Mouse (Mus musculus) hindbrain, embryonic 11.5 days (tissue): Measurements from ENCODE around the gene Omp. TPM values are rescaled to one million over a fixed set of nuclear protein-coding genes. Genes with fewer than 3 reads are reported as not detected.

Source experiments
- ATAC-seq: fragments of 200-750 bp; cut with Nextera tagmentation; 2 replicates; pipeline ENCODE4 v1.8.0; 2017; ENCODE audit warnings: mild to moderate bottlenecking, moderate TSS enrichment, moderate library complexity; ENCODE audit not compliant: low FRiP score
- DNase-seq: peaks from one replicate; pipeline ENCODE4 v3.0.0-alpha.2; 2015; ENCODE audit warnings: low spot score
- H3K27ac ChIP-seq: fragments of 300-500 bp; sonication (generic); 2 replicates; pipeline ENCODE4 v1.5.1; 2014; ENCODE audit warnings: mild to moderate bottlenecking, low read depth, low read length
- H3K27me3 ChIP-seq: fragments of 300-500 bp; sonication (generic); 2 replicates; pipeline ENCODE4 v1.6.1; 2014; ENCODE audit warnings: mild to moderate bottlenecking, low read length, moderate library complexity, mixed read lengths; ENCODE audit not compliant: control insufficient read depth, insufficient read depth
- H3K36me3 ChIP-seq: fragments of 300-500 bp; sonication (generic); 2 replicates; pipeline ENCODE4 v1.6.1; 2014; ENCODE audit warnings: mild to moderate bottlenecking, low read length, moderate library complexity, mixed read lengths; ENCODE audit not compliant: control insufficient read depth, insufficient read depth
- H3K4me1 ChIP-seq: fragments of 300-500 bp; sonication (generic); replicated peaks from 2 replicates; pipeline ENCODE4 v1.6.1; 2014; ENCODE audit warnings: low read length, mixed read lengths; ENCODE audit not compliant: control insufficient read depth, insufficient read depth
- H3K4me2 ChIP-seq: fragments of 300-500 bp; sonication (generic); replicated peaks from 2 replicates; pipeline ENCODE4 v1.6.1; 2014; ENCODE audit warnings: mild to moderate bottlenecking, low read depth, low read length
- H3K4me3 ChIP-seq: fragments of 300-500 bp; sonication (generic); 2 replicates; pipeline ENCODE4 v1.5.1; 2014; ENCODE audit warnings: low read depth, low read length
- H3K9ac ChIP-seq: fragments of 300-500 bp; sonication (generic); 2 replicates; pipeline ENCODE4 v1.6.1; 2014; ENCODE audit warnings: low read depth, low read length
- H3K9me3 ChIP-seq: fragments of 300-500 bp; sonication (generic); 2 replicates; pipeline ENCODE4 v1.6.1; 2016; ENCODE audit warnings: low read length; ENCODE audit not compliant: control insufficient read depth
- WGBS: fragments of 180-500 bp; shearing (Covaris S2); extraction: QIAGEN DNeasy Blood & Tissue Kit; methylation state at CpG from one replicate; pipeline ENCODE4 v1.1.7; 2014; 5-methylcytosine and 5-hydroxymethylcytosine counted together
- polyA plus RNA-seq: library from polyadenylated mRNA; unstranded; fragments of >200 nt; fragmentation: Nextera tagmentation; extraction: Ambion mirVana; gene quantifications from 2 replicates; pipeline ENCODE4 v1.2.1, GENCODE M21; 2014

Gene Omp
- polyA plus RNA-seq, 1 experiment from 2014 or later, result 0.25 TPM

DNA sequence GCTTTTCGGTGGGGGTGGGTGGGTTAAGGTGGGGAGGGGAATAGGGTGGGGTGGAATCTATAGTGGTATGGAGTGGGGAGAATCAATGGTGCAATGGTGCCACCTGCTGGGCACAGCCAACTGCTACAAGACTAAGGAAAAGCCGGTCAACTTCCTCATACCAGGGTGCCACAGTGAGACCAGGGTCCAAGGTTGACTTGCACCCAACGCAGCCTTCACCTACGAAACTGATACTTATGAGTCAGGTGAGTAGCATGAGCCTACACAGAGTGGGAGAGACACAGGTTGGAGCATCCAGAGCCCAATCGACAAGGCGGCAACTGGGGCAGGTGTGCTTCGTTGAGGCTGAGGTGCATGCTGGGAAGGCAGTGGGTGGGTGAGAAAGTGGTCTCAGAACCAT lies 25.0 kb downstream of the Omp start:
- peak; percentile 85 for DNase-seq
- H3K4me3 ChIP-seq, result no peak overlapping the region
- no peak overlapping the region for H3K27ac ChIP-seq
- H3K9me3 ChIP-seq, result no peaks in the 10 kb centered on the region
- H3K4me2 ChIP-seq, result peak overlapping the region; percentile 38
- H3K9ac ChIP-seq, result no peak overlapping the region
- no peaks in the 10 kb centered on the region for H3K36me3 ChIP-seq
- WGBS, result 8% methylated on average over 7 of the region's 7 CpGs
- H3K4me1 ChIP-seq, result no peaks in the 10 kb centered on the region
- peak; percentile 74 for ATAC-seq
- no peaks in the 10 kb centered on the region for H3K27me3 ChIP-seq

DNA sequence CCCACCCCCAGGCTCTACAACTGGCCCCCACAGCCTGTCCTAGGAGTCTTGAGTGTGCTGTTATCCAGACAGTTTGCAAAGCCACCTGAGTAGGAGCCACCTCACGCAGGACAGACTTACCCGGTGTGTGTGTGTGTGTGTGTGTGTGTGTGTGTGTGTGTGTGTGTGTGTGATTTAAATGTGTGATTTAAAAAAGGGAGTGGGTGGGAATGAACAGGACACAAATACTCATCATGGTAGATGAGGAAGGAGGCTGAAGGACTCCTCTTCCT lies 25.4 kb downstream of the Omp start:
- H3K9ac ChIP-seq, result no peak overlapping the region

DNA sequence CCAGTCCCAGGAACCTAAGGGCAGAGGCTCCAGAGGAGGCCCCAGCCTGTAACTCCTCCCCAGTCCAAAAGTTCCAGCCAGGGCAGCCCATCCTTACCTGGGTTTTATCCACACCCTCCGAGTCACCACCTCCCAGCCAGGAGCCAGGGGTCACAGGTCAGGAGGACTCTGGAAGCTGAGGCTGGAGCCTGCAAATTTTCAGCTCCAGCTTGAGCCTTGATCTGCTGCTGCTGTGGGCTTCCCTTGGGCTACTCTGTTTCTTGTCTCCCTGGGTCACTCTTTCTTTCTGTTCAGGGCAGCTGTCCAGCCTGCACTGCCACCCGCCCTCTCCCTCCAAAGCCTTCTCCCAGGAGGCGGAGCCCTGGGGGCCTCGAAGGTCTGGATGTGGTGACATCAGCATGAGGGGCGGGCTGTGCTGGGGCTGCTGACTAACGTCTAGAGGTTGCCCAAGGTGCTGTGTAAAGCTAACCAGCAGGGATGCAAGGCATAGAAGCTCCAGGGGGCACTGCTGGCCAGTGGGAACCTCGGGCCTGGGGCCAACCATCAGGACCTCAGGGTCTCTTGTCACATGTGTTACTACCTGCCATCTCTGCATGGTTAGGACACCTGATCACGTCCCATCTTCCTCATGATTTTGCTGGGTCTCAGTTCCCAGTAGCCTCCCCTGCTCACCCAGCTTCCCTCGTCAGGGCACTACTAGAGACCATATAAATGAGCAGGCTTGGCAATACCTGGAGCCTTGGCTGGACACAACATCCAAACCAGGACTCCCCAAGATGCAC lies 25.9 kb downstream of the Omp start, which contains the start of gene Myo7a:
Gene Myo7a (minus strand): TSS at position 346 of the 782 bp plus-strand sequence.
- Histone ChIP-seq H3K4me3 (no peak within 1 kb of the TSS), H3K9me3 (no peaks in the 10 kb centered on the region), H3K4me1 (no peaks in the 10 kb centered on the region), H3K9ac (0 out of 2 replicates have a peak within 1 kb of the TSS, but pooled peaks have one; percentile 19), H3K27ac (no peak within 1 kb of the TSS), H3K36me3 (no peaks in the 10 kb centered on the region), H3K4me2 (peak within 1 kb of the TSS; percentile 38), H3K27me3 (no peaks in the 10 kb centered on the region)
- ATAC-seq (peak; percentile 44; the same call in 1 of the 2 replicates), DNase-seq (peak; percentile 21)
- WGBS, result 30% methylated on average over 9 of the region's 9 CpGs

More for the DNA sequence above, 25.4 kb downstream of the Omp start:
- H3K27ac ChIP-seq, result no peak overlapping the region
- no peak for DNase-seq
- H3K27me3 ChIP-seq, result no peaks in the 10 kb centered on the region
- H3K36me3 ChIP-seq, result no peaks in the 10 kb centered on the region
- H3K9me3 ChIP-seq, result no peaks in the 10 kb centered on the region
- peak; percentile 21; the same call in 1 of the 2 replicates for ATAC-seq
- no peak overlapping the region for H3K4me2 ChIP-seq
- WGBS, result 88% methylated on average over 2 of the region's 2 CpGs
- no peak overlapping the region for H3K4me3 ChIP-seq
- H3K4me1 ChIP-seq, result no peaks in the 10 kb centered on the region

DNA sequence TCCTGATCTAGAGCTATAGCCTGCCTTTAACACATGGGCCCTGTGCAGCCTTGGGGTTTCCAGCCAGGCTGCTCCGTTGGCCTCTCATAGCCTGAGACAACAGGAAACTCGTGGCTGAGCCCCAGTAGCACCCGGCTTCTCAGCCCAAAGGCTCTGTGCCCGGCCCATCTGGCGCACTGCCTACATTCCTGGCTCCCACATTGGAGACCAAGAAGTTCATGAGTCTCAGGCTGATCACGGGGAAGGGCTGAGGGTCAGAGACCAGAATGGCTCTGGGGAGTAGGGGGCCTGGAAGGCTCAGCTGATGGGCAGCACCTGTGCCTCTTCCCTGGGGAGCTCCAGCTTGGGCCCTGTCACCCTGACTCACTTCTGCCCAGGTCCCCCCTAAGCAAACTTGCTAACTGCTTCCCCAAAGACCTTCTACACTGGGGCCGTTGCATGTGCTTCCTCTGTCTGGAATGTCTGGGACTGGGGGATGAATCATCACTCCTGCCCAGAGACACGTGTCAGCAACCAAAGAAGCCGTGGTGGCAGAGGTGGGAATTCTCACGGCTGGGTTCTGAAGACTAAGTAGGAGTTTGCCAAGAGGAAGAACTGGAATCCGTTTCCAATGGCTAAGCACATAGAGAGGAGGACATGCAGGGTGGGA lies 28.2 kb downstream of the Omp start:
- H3K36me3 ChIP-seq, result no peaks in the 10 kb centered on the region
- WGBS, result 76% methylated on average over 11 of the region's 11 CpGs
- no peaks in the 10 kb centered on the region for H3K9me3 ChIP-seq
- peaks cover 5% of the 10 kb centered on the region; the same call in 1 of the 2 replicates for H3K27me3 ChIP-seq
- H3K4me3 ChIP-seq, result no peak overlapping the region
- H3K4me1 ChIP-seq, result no peaks in the 10 kb centered on the region
- DNase-seq, result no peak
- no peak for ATAC-seq
- no peak overlapping the region for H3K27ac ChIP-seq
- no peak overlapping the region for H3K9ac ChIP-seq
- H3K4me2 ChIP-seq, result no peak overlapping the region

DNA sequence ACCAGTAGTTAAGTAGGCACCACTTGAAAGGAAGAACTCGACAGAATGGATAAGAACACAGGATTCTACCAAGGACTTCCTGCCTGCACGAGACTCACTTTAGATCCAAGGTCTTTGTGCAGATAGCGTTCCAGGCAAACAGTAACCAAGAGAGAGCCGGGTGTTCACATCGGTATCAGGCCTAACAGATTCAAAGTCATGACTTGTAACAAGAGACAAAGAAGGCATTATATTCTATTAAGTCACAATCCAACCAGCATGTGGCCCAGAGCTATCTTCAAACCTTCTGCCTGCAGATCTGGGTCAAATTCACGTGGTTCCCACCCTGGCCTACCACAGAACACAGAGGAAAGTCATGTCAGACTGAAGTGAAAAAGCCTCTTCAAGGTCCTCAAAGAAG lies 30.6 kb downstream of the Omp start:
- H3K4me1 ChIP-seq, result peaks cover 6% of the 10 kb centered on the region; the same call in 1 of the 2 replicates
- no peak overlapping the region for H3K4me2 ChIP-seq
- DNase-seq (no peak), ATAC-seq (no peak)
- 71% methylated on average over 6 of the region's 6 CpGs for WGBS
- H3K36me3 ChIP-seq, result no peaks in the 10 kb centered on the region
- H3K4me3 ChIP-seq, result no peak overlapping the region
- no peak overlapping the region for H3K27ac ChIP-seq
- H3K9ac ChIP-seq, result no peak overlapping the region
- H3K9me3 ChIP-seq, result no peaks in the 10 kb centered on the region
- H3K27me3 ChIP-seq, result peaks cover 12% of the 10 kb centered on the region

DNA sequence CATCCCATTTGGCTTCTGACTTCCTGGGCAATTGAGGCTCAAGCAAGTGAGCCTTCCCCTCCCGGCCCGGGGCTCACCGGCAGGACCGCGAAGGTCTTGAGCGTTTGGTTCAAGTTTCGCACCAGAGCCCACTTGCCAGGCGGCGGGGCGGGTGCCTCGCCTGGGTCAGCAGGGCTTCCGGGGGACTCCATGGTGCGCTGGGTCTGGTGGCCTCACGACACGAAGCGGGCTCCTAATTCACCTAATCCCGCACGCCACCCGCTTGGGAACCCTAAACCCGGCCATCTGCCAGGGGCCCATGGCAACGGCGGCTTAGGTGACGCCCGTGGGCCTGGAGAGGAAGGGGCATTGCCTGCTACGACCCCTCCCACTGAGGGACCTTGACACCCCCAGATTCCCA lies 34.1 kb downstream of the Omp start:
- H3K9me3 ChIP-seq, result no peaks in the 10 kb centered on the region
- no peak overlapping the region for H3K27ac ChIP-seq
- peak; percentile 23 for DNase-seq
- peaks cover 6% of the 10 kb centered on the region; the same call in 1 of the 2 replicates for H3K4me1 ChIP-seq
- H3K9ac ChIP-seq, result 0 out of 2 replicates have a peak overlapping the region, but pooled peaks have one; percentile 28
- ATAC-seq, result no peak
- H3K4me2 ChIP-seq, result peak overlapping the region; percentile 33
- H3K4me3 ChIP-seq, result peak overlapping the region; percentile 4; the same call in 1 of the 2 replicates
- no peaks in the 10 kb centered on the region for H3K36me3 ChIP-seq
- peaks cover 12% of the 10 kb centered on the region for H3K27me3 ChIP-seq
- 7% methylated on average over 25 of the region's 25 CpGs for WGBS

DNA sequence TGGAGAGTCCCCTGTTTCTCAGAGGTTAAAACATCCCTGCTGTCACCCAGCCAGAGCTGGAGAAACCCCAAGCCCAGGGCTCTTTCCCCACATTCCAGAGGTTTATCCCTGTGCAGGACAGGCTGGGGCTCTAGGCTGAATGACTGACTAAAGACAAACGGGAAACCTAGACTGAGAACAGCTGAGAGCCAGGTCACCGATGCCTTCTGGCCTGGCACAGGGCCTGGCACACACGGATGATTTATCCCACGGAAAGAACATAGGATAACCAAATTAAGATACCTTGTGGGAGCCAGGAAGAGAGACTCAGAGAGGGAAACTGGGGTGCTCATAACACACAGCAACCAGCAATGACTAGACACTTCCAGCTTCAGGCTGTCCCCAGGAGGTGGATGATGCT lies 35.5 kb downstream of the Omp start:
- H3K4me1 ChIP-seq, result peaks cover 6% of the 10 kb centered on the region; the same call in 1 of the 2 replicates
- H3K36me3 ChIP-seq, result no peaks in the 10 kb centered on the region
- no peak for DNase-seq
- no peaks in the 10 kb centered on the region for H3K9me3 ChIP-seq
- H3K27me3 ChIP-seq, result peaks cover 12% of the 10 kb centered on the region
- no peak overlapping the region for H3K9ac ChIP-seq
- no peak for ATAC-seq
- H3K4me3 ChIP-seq, result no peak overlapping the region
- WGBS, result 84% methylated on average over 4 of the region's 4 CpGs
- no peak overlapping the region for H3K27ac ChIP-seq
- H3K4me2 ChIP-seq, result no peak overlapping the region

DNA sequence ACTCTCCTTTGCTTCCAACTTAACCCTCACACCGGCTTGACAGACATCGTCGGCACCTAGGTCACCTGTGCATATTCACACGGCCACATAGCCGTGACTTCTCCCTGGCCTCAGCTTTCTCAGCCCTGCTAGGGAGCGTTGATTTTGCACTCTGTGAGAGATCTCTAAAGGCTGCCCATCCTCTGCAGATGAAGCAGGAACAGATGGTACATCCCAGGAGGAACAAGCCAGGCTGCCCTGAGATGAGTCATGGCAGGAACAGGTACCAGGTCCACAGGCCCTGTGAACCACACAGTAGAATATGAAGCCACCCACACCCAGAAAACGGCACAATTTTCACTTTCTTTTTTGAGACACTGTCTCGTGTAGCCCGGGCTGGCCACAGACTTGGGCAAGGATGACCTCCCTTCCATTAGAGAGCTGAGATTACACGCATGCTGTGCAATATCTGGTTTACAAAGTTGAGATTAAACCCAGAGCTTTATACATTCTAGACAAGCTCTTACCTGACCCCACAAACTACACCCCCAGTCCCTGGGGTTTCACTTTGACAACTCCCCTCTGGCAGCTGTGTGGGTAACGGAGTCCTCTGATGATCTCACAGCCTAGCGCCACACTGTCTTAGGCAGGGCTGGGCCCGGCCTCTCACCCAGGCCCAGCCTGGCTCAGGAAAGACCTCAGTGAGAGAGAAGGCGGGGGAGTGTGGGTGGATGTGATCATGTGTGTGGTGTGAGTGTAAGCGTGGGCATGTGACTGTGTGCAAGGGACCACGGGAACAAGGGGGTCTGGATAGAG lies 36.5 kb downstream of the Omp start:
- Histone ChIP-seq H3K27me3 (peaks cover 12% of the 10 kb centered on the region), H3K9me3 (no peaks in the 10 kb centered on the region), H3K4me2 (no peak overlapping the region), H3K27ac (no peak overlapping the region), H3K36me3 (no peaks in the 10 kb centered on the region), H3K4me1 (peaks cover 6% of the 10 kb centered on the region; the same call in 1 of the 2 replicates), H3K4me3 (no peak overlapping the region), H3K9ac (no peak overlapping the region)
- ATAC-seq (0 out of 2 replicates have a peak, but pooled peaks have one; percentile 43), DNase-seq (no peak)
- WGBS, result 83% methylated on average over 16 of the region's 16 CpGs
